Mouse (Mus musculus) lung, adult 18-20 months (tissue): ENCODE results near the gene Vmn2r90.
"Not testable (repeated sequence)": the region's sequence is repeated elsewhere in the genome, so short reads cannot be mapped to it uniquely, and the experiment has no call there.

Experiments used
- DNase-seq, 2 experiments: peaks; one replicate each; pipeline ENCODE4 v3.0.0; 2022; ENCODE audit warnings: mixed read lengths in 2 of 2

Vmn2r90 gene

DNA sequence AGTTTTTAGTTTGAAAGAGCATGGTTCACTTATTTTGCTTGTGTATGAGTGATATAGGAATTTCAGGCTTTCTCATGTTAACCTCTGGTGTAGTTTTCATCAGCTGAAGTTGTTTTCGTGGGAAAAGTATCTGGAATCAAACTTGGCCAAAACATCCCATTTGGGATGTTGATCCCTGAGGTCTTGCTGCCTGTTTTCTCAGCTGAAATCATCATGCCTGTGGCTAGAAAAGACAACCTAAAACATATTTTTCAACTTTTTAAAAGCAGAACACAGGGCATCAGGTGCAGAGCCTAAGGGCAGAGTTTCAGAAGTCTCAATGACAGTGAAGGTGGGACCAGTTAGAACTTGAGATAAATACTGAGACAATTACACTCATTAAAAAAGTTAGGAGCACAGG, at the start of gene Vmn2r90:
Gene Vmn2r90 (plus strand): TSS at position 301 of the 400 bp plus-strand sequence.
- DNase-seq = no peak

DNA sequence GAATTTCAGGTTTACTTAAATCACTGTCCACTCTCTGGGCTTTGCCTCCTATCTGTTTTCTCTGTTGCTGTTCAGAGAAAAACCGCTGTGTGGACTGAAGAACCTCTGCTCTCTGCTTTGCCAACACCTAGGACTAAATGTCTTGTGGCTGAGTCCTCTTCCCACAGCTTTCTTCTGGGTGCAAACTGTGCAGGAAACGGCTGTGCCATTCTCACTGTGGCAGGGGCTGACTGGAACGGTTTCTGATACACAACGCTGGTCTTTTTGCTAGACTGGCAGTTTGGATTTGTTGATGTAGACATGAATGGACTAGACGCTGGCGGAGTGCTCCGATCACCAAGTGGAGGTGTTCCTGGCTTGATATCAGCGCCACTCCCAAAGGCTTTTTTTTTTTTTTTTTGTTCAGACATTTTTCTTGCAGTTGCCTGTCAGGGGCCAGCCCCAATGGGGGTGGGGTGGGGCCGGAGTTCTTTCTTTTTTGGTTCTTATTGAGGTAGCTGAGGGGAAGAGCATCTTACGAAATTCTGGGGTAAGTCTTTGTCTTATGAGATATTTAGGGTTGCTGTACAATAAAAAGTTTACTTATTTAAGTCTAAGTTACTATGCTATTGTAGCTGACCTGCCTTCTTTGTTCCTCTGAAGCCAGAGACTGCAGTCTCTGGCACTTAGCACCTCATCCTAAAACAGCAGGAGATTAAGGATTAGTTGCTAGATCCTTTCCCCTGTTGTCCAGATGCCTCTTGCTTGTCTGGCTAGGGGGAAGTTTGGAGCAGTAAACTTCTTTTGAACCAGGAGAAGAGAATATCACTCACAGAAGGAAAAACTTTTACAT, 48.3 kb upstream of the Vmn2r90 start:
- DNase-seq = no peak

DNA sequence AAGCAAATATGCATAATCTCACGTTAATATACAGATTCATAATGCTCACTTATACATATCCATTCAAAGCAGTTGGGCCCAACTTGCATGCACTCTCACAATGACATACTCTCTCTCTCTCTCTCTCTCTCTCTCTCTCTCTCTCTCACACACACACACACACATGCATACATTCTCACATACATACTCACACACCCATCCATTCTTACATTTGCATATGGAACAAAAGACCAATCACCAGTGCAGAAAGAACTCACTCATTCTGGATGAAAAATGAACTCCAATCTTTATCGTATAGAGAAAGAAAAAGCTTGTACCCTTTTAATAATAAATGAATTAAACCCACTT, 47.7 kb upstream of the Vmn2r90 start:
- no peak for DNase-seq

DNA sequence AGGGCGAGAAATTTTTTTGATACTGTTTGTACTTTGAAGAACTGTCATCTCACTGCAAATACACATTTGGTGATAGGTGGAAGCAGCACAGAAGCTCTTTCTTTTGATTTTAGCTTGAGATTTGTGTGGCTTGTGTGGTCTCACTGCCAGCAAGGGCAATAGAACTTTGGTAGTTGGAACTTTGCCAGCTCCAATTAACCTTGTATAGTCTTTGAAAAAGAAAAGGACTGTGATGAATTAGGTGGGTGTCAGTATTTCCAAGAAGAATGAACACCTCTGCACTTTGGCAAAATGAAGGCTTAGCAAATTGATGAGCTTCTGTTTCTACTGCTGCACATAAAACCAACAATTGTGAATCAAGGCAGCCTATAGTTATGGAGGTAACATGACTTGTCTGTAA, 24.8 kb upstream of the Vmn2r90 start:
- DNase-seq = no peak

DNA sequence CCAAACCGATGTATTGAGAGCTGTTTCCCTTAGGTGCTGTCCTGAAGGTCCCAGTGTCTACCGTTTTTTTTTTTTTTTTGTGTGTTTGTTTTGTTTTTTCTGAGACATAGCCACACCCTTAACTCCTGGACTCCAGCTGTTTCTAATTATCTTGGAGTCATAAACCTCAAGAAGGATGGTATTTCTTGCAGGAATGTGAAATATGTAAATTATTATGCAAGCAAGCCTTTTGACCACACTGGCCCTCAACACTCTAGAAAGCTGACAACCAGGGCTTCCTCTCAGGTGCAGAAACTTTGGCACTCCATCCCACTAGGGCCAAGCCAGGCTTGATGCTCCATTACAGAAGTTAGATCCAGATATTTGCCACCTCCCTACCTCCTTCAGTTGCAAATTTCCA, 12.9 kb upstream of the Vmn2r90 start:
- DNase-seq = no peak

DNA sequence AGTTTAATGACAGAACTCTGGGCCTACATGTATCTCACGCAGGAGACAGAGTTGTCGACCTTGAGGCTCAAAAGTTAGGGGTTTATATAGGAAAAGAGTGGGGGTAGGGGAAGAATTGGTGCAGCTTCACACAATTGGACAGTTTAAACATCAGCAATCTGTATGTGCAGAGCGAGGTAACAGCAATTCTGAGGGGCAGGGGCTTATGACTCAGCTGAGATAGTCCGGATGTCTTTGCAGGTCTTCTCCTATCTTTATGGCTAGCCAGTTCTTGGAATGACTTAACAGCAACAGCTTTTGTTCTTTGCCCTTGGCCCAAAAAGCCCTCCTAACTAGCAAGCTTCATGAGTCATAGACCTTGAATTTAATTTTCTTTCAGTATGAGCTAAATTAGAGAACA, 28.8 kb downstream of the Vmn2r90 start:
- DNase-seq = not testable (repeated sequence)

DNA sequence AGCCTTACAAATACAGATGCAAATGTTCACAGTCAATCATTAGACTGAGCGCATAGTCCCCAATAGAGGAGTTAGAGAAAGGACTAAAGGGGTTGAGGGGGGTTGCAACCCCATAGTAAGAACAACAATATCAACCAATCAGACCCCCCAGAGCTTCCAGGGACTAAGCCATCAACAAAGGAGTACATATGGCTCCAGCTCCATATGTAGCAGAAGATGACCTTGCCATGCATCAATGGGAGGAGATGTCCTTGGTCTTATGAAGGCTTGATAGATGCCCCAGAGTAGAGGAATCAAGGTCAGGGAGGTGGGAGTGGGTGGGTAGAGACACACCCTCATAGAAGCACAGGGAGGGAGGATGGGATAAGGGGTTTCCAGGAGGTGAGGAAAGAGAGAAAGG, 35.1 kb downstream of the Vmn2r90 start:
- DNase-seq = no peak

DNA sequence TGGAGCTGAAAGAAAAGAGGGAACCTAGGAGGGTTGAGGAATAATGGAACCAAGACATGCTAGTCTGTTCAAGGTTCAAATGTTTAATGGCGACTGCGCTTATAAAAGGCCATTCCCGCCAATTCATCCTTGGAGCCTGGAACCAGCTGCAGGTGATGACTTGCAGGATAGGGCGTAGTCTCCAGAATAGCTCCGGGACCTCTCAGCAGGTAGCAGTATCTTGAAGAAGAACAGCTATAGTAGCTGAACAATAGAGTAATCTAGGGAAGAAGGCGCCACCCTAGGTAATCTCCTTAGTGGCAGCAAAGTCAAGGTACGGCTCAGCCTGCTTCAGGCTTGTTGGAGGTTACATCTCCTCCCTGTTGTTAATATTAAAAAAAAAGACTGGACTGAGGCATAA, 35.8 kb downstream of the Vmn2r90 start:
- not testable (repeated sequence) for DNase-seq

DNA sequence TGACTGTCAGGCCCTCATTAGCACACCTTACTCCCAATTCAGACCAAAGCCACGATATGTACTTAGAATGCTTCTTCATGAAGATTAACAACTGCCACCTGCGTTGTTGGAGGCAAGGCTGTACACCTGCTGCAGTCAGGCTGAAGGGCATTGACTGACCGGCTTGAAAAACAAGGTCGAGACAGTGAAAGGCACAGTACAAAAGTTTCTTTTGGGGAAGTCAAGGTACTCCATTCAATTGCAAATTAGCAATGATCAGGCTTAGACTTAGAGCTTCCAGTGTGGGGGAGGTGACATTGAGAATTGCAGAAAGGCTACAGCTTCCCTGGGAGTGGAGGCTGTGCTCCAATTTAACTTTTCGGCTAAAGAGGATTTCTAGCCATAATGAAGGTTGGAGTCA, 36.4 kb downstream of the Vmn2r90 start:
- not testable (repeated sequence) for DNase-seq

DNA sequence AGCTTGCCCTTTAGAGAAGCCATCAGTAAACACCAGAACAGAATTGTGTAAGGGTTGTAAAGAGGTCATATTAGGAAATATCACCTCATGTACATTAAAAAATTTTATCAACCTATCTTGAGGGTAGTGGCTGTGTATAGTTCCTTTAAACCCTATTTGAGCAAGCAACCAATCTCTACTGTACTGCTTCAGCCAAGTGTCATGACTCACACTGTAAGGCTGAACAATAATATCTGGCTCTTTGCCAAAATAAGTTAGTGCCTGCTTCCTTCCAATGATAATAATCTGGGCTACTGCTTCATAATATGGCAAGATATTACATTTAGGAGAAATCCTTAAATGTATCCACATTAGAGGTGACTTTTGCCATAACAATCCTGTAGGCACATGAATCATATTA, 38.0 kb downstream of the Vmn2r90 start:
- DNase-seq = not testable (repeated sequence)

DNA sequence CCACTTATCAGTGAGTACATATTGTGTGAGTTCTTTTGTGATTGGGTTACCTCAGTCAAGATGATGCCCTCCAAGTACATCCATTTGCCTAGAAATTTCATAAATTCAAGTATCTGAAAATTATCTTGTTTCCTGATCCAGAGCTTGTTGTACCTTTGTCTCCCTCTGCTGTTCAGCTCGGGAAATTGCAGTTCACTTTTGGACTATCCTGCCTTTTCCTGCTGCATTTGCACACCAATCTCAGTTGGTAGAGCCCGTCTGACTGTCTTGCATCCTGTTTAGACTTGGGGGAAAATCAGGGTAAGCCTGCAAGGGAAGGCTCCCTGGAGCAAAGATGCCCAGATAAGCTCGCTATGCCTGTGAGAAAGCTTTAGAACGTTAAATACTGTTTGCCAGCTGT, 45.8 kb downstream of the Vmn2r90 start:
- peak; percentile 9 to 21 for DNase-seq

DNA sequence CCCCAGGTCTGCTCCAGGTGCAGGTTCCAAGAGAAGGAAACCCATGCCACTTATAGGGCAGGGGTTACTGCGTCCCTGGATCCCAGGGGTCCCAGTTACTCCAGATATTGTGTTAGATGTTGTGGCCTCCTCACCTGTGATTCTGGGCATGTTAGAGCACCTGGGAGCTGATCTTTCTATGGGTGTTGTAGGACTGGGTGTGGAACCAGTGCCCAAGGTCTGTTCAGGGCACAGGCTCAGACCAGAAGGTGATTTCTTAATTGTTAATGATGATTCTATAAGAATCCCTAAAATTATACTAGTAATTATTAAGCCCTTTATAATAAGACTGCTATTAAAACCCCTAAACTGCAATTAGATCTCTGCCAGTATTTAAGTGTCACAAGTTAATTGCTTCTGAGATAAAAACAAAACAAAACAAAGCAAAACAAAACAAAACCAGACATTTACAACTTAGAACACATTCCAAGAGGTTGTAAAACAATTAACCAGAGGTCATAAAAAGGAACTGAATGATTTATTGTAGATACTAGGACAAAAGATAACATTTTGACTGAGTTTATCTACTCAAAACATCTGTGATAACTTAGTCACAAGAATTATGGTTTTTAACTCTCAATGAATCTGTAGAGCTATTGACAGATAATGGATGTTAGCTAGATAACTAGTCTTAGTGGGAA, 59.2 kb downstream of the Vmn2r90 start:
- no peak for DNase-seq

DNA sequence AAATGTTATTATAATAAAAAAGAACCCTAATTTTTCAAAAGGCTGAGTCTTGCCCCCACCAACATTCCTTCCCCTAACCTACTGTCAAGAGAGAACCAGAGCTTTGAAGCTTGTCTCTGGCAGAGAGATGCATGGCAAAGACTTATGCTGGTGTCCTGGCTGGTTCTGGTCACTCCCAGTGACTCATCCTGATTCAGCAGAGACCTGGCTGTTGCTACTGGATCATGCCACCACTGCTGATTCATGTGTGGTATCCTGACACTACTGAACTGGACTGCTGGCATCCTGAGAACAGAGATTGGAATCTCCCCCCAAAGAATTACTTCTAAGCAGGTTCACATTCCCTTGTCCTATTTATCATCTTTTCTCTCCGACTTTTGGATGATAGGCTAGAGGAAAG, 60.7 kb downstream of the Vmn2r90 start:
- no peak for DNase-seq

DNA sequence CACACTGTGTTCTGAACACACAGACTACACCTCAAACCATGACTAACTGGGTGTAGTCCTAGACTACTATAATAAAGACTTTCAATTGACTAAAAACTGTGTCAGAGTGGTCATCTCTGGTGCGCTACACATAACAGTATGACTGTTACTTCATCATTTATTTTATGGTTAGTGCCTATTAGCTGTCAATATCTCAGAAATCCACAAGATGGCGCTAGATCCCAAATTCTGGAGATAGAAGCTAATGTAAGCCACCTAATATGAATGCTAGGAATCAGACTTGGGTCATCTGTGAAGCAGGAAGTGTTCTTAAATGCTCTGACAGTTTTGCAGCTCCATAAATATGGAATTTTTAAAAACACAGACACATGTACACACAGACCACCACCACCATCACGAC, 62.9 kb downstream of the Vmn2r90 start:
- DNase-seq = peak in 1 of 2 experiments; percentile 34
